Mouse (Mus musculus): Measurements from ENCODE around the gene Olfr1408.

Gene Olfr1408

DNA sequence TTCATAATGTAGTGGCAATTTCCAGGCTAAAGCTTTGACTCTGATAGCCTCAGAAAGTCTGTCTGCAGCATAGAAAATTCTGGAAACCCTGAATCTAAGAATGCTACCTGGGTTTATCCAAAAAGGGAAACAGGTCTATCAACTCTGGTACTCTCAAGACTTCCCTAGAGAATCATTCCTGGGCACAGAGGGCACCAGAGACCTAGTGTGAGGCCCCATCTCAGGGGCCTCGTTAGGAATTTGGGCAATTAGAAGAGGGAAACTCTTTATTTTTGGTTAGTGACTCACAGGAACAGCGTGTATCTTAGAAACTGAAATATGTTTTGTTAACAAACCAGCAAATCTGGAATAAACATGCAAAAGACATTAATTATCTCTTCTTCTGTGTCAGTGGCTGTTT, at the start of gene Olfr1408:
TSS of gene Olfr1408 (minus strand) at position 101 of the 400 bp plus-strand sequence.
- DNase-seq (ENCODE audit: low spot score in 2 of 2) = no peak

DNA sequence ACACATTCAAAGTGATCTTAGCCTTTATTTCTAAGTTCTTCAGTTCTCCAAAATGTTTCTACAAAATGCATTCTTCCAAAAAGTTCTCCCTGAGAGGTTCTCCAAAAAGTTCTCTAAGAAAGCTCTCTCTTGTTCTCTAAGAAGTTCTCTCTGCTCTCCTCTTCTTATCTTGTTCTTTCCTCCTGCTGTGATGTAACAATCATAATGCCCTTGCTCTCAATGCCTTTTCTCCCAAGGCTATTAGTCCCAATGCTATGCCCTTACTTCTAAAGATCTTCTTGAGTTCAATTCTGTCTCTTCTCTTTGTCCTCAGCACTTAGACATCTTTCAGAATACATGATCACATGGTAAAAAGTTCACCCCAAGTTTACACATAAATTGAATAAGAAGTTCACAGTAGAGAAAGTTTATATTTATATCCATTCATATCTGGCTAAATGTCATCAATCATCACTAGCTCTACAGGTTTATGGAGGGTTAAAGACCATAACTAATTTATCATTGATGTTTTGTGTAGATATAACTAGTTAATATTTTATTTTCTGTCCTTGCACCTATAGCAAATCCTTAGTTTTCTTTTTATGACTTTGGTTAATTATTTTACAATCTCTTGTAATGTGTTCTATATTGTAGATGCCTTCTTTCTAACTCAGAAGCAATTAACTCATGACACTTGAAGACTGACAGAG, 37.1 kb upstream of the Olfr1408 start:
- DNase-seq (ENCODE audit: low spot score in 2 of 2) = no peak

Measured in cerebellum, postnatal 4 days (tissue).